ENCODE assay signal across 17 mouse cellular contexts in the genomic region with DNA sequence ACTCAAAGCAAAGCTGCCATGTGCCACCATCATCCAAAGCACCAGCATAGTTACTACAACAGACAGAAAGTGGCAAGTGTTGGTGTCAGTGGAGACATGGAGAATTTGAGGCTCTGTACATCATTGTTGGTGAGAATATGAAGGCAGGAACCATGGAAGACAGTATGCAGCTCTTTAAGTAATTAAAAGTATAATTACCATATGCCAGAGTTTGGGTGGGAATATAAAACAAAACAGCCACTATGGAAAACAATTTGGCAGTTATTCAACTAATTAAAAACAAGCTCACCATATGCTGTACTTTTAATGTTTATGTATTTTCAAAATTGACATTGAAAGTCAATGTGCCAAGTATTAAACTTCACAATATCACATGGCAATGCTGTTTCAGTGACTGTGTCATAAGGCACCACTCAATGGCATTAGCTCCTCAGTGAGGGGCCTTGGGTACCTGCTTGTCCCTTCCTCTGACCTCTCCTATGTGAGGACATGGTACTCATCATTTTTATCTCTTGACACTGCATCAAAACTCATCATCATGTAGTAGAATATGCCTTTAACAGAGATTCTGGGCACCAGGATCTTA.
"Had no signal": no experiment of that assay in that cellular context is flagged by ENCODE, and none has a peak within 500 bp of the region (broad histone marks: within the 10 kb centered on the region; RNA-seq: fewer than 3 reads in every experiment).

No protein-coding gene starts in this region.

- H3K27me3 ChIP-seq: lung, embryonic 15.5 days; megakaryocyte, embryonic 14.5 days; midbrain, embryonic 13.5 days; midbrain, embryonic 15.5 days; neural tube, embryonic 12.5 days; stomach, embryonic 15.5 days had no signal

- H3K4me3 ChIP-seq: lung, embryonic 15.5 days; megakaryocyte, embryonic 14.5 days; midbrain, embryonic 13.5 days; midbrain, embryonic 15.5 days; neural tube, embryonic 12.5 days; stomach, embryonic 15.5 days had no signal

- H3K4me1 ChIP-seq: lung, embryonic 15.5 days; megakaryocyte, embryonic 14.5 days; midbrain, embryonic 13.5 days; midbrain, embryonic 15.5 days; neural tube, embryonic 12.5 days; stomach, embryonic 15.5 days had no signal

- ATAC-seq: lung, postnatal 0 days; midbrain, embryonic 13.5 days; midbrain, embryonic 15.5 days had no signal

- H3K9ac ChIP-seq: lung, embryonic 15.5 days; midbrain, embryonic 13.5 days; midbrain, embryonic 15.5 days; neural tube, embryonic 12.5 days; stomach, embryonic 15.5 days had no signal

- H3K36me3 ChIP-seq: lung, embryonic 15.5 days; midbrain, embryonic 13.5 days; midbrain, embryonic 15.5 days; neural tube, embryonic 12.5 days; stomach, embryonic 15.5 days had no signal

- H3K27ac ChIP-seq: lung, embryonic 15.5 days; macrophage; midbrain, embryonic 13.5 days; midbrain, embryonic 15.5 days; neural tube, embryonic 12.5 days; stomach, embryonic 15.5 days; stomach, postnatal 0 days had no signal

- DNase-seq: lung, adult 2 months; lung, postnatal 14 days; lung, postnatal 36 days; right cerebral cortex, postnatal 14 days; thymus, adult 2 months; thymus, postnatal 25 days; thymus, postnatal 4 days had no signal

- H3K4me2 ChIP-seq: lung, embryonic 15.5 days; midbrain, embryonic 11.5 days; midbrain, embryonic 13.5 days; midbrain, embryonic 15.5 days; neural tube, embryonic 12.5 days; stomach, embryonic 15.5 days had no signal

- H3K9me3 ChIP-seq: lung, embryonic 15.5 days; megakaryocyte, embryonic 14.5 days; midbrain, embryonic 13.5 days; midbrain, embryonic 15.5 days; neural tube, embryonic 12.5 days; stomach, embryonic 15.5 days had no signal
